Mouse (Mus musculus) megakaryocyte, embryonic 14.5 days (primary cell): Measurements from ENCODE around the gene Bloc1s5.

Experiments used
- FLI1 ChIP-seq: IDR thresholded peaks from 2 replicates; pipeline ENCODE4 v1.6.1; 2012; ENCODE audit warnings: low read length, inconsistent platforms, mixed read lengths
- GATA1 ChIP-seq: IDR thresholded peaks from 3 replicates; pipeline ENCODE4 v1.6.1; 2012; ENCODE audit warnings: mixed read lengths, low read length, inconsistent platforms, borderline replicate concordance

GRCm38 (mm10) chr13:38634256-38634799 is 581 bp downstream of the Bloc1s5 start:
- TF ChIP-seq GATA1 (no peak), FLI1 (no peak)
